Mouse (Mus musculus) cerebellum, adult 9-10 months (tissue): ENCODE measurements around the gene Map3k13.
"Not testable (repeated sequence)": the region's sequence is repeated elsewhere in the genome, so short reads cannot be mapped to it uniquely, and the experiment has no call there.

ENCODE experiments used
- DNase-seq: peaks from one replicate; pipeline ENCODE4 v3.0.0; 2022

Map3k13 gene

DNA sequence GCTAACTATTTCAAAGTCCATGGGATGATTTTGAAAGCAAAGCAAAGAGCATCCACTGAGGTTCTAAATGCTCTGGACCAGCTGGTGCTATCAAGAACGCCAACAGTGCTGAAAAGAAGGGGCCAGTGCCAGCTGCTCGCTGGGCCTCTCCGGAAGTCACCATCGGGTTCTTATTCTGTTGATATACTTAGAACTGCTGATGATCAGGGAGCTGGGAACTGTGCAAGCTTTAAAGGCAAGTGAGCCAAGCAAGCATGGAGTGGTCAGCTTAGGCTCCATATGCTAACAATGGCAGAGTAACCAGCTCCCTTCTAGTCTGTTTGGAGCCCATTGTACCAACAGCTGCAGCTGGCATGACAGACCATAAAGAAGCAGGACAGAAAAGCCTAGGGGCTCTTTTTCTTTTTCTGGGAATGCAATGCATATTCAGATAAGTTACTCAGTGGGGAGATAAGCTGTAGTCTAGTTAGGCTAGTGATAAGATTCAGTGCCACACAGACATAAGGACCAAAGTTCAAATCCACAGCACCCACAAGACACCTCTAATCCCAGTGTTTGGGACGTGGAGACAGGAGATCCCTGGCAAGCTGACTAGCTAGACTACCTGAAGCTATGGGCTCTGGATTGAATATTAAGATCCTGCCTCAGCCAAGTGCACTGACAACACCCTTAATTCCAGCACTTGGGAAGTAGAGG is 60.6 kb downstream of the Map3k13 start:
- DNase-seq = peak; percentile 66

DNA sequence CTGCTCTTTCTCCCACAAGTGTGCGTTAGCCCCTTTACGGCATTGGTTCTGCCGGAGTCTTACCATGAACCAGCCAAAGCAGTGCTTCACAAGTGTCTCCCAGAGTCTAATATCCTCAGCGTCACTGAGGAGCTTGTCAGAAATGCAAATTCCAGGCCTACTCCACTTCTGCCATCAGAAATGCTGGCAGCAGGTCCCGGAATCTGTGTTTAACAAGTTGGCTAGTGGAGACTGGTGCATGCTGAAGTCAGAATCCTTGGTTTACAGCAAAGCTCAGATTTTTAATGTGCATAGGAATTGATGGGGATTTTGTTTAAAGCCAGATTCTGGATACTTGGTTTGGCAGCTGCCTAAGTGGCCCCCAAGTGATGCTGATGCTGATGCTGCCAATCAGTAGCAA is 62.0 kb downstream of the Map3k13 start:
- DNase-seq = no peak

DNA sequence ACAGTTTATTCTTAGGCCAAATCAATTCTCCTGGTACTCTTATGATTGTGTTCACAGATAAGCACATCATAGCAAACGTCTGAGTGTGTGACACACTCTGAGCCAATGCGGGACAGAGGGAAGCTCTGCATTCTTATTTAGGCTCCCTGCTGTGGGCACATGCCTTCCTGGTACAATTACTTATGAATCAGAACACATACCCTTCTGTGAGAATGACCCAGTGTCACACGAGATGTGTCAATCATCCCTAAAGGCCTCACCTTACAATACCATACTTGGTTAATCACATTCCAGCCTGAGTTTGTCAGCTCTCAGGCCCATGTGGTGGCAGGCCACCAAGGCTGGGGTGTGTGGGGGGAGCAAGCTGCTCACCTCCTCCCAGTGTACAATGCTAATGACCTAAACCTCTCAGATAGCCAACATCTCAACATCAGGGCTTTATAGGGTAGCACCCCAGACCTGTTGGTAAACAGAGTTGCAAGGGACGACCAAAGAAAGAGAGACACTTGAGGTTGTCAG is 63.0 kb downstream of the Map3k13 start:
- no peak for DNase-seq

DNA sequence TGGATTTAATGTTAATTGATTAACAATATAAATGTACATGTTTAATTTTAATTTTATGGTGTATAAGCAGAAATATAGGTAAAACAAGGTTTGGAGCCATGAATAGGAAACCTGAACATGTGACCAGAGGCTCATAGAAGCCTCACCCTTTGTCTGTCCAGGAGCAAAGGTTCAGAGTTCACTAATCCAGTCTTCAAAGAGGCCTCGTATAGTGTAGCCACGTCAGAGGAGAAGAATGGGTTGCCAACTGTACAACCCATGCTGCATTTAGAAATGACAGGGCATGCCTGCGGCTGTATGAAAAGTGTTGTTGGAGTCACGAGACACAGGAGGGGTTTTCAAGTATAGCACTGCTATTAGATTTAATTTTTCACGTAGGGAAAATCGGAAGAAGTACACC is 64.0 kb downstream of the Map3k13 start:
- no peak for DNase-seq

DNA sequence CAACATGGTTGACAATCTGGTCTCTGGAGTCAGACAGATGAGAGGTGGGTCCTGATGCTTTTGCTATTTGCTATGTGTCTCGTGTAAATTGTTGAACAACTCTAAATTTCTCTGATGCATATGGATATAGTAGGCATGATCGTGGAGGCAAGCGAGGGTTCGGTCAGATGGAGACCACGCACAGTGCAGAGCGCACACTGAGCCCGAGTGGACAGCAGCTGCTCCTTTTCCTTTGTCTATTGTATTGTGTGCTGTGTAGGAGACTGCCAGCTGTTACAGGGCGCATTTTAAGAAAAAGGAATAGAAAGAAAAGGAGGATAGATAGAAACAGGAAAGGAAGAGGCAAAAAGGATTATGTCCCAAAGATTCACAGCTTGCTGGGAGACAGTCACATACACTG is 64.7 kb downstream of the Map3k13 start:
- DNase-seq = no peak

DNA sequence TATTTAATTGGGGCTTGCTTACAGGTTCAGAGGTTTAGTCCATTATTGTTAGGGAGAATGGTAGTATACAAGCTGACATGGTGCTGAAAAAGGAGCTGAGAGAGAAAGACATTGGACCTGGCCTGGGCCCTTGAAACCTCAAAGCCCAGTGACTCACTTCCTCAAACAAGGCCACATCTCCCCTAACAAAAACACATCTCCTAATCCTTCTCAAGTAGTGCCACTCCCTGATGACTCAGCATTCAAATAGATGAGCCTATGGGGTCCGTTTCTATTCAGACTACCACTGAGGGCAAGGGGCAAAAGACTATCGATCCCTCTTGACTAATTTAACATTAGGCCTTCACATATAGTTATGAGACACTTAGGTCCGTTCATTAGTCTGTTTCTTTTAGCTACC is 68.3 kb downstream of the Map3k13 start:
- DNase-seq = no peak

DNA sequence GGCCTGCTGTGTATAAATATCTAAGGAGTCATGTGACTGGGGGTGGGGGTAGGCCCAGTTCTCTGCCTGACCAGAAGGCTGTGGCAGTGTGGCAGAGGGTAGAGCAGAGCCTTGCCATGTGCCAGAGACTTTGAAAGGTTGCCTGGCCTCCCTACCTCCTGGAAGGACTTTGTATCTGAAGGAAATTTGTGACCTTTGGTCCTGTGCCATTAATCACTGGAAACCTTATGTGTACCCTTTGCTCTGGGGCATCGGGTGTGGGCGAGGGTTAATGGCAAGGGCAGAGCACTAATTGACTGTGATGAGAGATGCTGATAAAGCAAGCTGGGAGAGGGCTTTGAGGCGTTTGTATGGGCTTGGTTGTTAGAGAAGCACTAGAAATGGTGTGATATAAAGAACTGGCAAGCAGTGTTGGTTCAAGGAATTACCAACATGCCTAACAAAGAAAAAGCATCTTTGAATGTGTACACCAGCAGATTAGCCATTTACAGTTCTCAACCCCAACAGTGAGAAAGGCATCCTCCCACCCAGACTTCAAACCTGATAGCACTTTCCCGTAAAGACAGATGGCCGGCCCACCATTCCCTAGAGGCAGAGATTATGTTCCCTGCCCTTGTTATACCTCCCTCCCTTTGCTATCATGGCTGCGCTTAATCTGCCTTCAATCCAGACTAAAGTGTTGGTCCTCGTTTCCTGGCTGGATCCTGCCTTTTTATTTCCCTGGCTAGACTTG is 71.3 kb downstream of the Map3k13 start:
- DNase-seq = no peak

DNA sequence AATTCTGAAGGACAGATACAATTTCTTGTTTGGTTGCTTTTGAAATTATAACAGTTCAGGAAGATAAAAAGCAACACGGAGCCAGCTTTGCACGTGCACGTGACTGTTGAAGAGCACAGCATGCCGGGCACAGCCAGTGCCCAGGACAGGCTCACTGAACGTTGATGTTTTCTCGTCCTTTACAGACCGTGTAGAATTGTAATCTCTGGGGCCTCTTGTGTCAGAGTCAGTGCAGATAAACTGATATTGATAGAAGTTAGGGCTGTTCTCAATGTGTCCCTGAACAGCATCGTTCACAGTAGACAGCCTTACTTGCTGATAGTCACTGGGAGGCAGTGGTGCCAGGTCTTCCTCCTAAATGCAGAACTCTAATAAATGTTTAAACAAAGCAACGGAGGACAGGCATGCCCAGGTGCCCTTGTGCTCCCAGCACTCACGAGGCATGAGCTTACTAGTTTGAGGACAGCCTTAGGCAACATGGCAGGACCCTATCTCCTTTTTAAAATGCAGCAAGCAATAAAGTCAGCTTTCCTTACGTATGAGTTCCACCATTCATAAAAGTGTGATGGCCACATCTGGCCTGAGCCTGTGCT is 71.9 kb downstream of the Map3k13 start:
- no peak for DNase-seq

DNA sequence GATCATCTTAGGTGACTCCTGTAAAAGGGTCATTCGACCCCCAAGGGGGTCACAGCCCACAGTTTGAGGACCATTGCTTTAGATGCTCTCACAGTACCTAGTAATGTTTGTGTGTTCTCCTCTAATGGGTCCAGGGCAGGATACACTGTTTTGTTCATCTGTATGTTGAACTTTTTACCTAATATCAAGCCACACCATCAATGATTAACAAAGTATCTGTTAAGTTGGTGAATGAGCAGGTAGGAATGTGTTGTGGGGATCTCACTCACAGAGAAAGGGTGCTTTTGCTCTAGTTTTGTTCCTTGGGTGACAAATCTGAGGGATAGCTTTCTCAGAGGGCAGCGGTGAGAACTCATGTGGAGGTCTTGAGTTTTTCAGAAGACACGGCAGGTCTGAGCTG is 73.6 kb downstream of the Map3k13 start:
- DNase-seq = no peak

DNA sequence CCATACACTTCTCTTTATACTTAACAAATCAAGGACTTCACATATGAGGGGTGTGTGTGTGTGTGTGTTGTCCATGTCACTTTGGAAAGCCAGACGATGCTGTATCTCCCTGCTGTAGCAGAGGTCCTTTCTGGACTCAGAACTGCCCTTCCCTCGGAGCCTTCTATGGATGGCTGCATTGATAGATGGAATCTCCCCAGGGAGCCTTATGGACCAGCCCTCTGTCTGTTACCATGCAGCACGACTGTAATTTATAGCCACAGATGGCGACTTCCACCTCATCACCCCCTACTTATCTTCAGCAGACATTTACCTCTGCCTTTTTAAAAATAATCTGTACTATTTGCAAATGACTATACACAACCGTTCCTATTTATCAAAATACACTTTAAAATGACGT is 74.5 kb downstream of the Map3k13 start:
- peak; percentile 67 for DNase-seq

DNA sequence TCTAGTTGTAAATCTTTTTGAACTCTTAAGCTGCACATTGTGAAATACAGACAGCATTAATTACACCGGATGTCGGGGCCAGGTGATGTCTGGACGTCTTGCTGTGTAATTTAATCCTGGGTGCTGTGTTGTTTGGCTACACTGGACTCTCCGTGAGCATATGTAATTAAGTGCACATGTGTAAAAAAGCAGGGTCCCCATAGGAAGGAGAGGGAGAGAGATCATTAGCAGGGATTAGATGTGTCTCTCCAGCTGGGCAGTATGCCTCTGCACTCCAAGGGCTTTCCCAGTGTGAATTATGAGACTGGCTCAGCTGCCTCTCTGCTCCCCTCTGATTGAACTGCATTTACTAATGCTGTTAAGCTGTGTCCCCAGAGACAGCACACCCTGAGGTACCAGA is 75.7 kb downstream of the Map3k13 start:
- no peak for DNase-seq

DNA sequence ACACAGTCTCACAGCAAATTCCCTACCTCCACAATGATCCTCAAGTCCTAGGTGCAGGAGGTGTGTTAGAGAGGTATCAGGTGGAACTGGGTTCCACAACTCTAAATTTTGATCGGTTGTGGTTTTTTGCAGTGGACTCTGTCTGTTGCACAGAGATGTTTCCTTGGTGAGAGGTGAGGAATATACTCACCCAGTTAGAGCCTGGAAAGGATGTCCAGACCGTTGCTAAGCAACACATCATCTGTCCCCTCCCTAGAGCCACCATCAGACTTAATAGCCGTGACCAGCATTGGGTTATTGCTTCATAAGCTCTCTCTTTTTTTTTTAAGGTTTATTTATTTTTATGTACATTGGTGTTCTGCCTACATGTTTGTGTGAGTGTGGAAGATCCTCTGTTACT is 83.6 kb downstream of the Map3k13 start:
- no peak for DNase-seq

DNA sequence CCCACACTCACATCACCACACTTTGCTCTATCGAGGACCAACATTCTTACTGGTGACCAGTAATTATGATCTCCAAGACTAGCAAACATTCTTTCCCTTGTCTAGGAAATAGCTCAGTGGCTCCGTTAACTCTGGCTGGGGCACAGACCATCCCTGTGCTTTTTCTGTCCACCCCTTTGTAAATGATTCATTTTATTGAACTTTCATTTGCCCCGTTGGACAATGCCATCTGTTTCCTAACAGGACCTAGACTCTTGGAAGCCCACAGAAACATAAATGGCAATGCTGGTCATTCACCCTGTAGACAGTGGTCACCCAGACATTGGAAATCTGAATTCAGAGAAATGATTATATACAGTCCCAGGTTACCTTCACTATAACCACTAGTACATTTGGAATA is 84.7 kb downstream of the Map3k13 start:
- no peak for DNase-seq

DNA sequence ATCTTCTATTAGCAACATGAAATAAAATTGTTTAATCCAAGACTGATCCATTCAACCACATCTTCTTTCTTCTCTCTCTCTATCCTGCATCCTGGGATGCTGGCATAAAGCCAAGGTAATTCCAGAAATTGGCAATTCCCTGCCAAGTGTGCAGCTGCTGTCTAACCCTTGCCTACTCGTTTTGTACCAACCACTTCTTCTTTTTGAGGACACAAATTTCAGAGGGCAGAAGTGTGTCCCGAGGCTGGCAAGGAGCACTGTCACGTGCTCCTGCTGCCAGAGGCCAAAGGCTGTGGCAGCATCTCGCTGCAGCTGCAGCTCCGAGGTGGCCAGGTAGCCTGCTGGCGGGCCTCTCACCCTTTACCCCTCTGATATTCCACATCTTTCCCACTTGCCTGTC is 87.0 kb downstream of the Map3k13 start:
- peak; percentile 88 for DNase-seq

DNA sequence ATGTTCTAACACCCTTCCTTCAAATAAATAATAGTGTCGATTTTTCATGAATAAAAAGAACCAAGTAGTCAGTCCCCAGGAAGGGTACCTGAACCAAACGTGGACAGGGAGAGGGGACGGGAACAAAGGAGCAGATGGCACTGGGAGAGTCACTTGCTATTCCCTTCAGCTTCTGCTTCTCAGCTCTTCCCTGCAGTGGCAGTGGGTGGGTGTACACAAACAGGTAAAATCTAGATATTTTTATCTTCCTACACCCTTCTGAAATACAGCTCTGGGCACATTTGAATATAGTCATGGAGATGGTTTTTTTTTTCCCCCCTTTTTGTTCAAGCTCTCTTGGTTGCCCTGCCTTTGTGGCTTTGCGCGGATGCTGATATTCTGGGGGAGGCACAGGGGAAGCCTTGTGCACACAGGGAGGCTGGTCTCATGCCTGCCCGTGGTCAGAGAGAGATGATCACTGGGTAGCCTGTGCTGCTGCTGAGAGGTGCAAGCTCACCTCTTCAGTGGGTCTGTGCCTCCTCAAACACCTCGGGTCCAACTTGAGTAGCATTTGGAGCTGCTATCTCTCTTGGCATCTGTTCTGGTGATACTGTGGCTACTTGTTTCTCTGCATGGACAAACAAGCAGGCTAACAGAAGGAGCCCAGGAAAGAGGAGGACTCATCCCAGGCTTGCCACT is 87.6 kb downstream of the Map3k13 start:
- DNase-seq = peak; percentile 47

DNA sequence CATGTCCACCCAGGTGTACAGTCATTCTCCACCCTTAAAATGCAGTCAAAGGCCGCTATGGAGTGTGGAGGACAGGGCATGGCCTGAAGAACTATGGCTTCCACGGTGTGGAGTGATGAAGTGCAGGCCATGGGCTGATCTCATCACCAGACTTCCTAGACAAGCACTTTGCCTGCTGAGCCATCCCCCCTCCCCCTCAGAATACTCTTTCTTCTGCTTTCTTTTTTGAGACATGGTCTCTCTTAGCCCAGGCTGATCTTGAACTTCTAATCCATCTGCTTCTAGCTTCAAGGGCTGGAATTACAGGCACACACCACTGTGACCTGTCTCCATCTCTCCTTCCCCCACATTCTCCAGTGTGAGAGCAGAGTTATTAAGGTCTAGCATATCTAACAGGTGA is 93.5 kb downstream of the Map3k13 start:
- DNase-seq = no peak

DNA sequence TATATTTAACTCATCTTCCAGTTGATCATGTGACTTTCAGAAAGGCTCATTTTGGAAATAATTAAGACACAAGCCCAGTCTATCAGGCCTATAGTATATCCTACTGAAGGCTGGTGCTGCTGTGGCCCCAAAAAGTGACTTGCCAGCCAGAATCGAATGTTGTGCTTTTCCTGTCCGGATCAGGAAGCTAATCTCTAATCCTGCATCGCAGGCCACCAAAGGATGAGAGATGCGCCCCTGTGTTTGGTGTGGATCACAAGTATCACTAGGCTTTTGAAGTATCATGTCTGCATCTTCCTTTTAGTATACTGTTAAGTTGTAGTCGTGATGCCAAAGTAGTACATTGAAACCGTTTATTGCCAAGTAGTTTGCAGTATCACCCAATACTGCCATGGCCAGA is 99.7 kb downstream of the Map3k13 start:
- DNase-seq = no peak

DNA sequence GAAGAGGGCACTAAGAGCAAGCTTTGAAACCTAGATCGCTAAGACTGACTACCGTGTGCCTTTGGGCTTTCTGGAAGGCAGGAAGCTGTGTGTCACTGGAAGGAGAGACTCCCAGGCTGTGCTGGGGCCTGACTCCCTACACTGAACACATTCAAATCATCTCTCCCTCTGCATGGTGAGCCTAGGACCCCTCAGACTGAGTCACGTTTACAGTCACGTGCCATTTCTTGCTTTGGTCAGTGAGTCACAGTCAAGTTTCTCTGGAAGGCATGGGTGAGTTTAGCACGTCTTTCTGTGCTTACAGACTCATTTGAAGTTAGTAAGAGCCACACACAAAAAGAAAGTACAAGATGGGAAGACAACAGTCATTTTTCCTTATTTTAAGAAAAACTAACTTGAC is 107.1 kb downstream of the Map3k13 start:
- no peak for DNase-seq

DNA sequence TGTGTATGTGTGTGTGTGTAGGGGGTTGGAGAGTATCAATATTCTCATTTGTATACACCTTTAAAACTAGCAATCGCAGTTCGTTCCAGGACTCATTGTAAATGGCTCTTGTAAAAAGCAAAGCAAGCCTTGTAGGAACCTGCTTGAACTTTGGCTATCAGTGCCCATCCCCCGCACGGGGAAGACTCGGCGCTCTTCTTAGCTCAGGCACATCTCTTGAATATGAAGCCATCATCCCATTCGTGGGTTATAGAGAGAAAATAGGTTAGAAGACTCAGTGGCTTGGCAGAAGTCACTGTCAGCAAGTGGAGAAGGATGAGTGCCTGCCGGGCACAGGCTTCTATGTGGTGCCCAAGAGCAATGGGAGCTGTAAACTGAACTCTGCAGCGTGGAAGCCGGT is 110.5 kb downstream of the Map3k13 start:
- no peak for DNase-seq

DNA sequence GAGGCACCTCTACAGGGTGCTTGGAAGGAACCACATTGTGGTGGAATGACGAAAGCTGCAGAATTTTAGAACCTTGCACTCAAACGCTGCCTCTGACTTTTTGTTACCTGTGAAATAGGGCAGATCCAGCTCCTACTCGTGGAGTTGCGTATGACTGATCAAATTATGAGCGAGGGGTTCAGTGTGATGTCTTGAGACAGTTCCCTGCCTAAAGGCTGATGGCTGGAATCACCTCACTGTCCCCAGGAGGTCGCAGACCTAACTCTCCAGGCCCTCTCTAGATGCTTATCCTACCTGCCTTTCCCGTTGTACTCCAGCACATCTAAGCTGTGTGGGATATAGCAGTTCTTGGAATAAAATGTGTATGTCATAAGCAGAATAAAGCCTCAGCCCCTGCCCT is 111.8 kb downstream of the Map3k13 start:
- no peak for DNase-seq

DNA sequence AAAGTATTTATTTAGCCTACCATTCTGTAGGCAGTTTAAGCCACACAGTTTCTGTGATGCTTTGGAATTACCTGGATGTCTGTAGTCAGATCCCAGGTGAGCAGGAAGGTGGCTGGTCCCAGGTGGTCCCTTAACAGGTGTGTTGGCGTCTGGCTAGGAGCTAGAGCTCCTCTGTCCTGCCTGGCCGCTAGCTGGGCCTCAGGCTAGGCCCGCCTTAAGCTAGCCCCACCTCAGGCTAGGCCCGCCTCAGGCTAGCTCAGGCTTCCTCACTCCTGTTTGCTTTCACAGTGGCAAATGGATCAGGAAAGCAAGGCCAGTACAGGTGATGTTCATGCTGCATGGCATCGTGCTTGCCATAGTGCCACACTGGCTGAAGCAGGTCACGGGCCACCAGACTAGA is 112.8 kb downstream of the Map3k13 start:
- DNase-seq = no peak

DNA sequence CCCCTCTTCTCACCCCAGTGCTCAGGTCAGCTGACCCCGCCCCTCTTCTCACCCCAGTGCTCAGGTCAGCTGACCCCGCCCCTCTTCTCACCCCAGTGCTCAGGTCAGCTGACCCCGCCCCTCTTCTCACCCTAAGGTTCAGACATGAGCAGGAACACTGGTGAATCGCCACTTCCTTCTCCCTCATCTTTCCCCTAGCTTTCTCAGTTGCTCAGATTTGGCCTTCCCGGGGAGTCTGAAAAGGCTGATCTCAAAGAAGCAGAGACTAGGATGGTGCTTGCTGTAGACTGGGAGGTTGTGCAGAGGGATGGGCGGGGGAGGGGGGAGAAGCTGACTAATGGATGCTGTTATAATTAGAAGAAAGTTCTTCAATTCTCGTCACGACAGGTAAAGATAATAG is 114.8 kb downstream of the Map3k13 start:
- not testable (repeated sequence) for DNase-seq

DNA sequence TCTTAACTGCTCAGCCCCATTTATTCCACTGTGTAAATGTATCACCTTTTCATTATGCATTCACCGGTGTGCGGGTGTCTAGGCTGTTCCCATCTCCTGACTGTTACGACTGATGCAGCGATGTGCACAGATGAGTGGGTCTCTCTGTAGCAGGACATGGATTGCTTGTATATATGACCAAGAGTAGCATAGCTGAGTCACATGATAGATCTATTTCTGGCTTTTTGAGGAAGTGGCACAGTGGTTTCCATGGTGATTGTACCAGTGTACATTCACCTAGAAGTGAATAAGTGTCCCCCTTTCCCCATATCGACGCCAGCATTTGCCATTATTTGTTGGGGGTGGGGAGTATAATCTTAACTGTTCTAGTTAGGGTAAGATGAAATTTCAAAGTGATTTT is 119.2 kb downstream of the Map3k13 start:
- DNase-seq = no peak

DNA sequence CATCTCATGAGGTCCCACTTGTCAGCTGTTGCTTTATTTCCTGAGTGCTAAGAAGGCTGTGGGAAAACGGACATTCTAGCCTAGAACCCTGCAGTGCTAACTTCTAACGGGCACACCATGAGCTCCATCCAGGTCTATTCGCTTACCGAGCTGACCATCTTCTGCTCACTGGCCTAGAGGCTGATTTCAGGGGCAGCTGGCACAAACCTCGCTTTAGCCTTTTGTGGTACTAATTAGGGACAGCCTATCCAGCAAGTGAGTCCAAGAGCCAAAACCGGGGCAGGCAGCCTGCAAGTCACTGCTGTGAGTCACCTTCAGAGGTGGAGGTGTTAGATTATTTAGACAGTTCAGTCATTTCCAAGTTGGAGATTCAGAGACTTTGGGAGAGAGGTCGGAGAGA is 122.5 kb downstream of the Map3k13 start:
- peak; percentile 56 for DNase-seq
